Mouse (Mus musculus) kidney, adult 2 months (tissue): ENCODE measurements around the gene Cebpzos.

Experiments
- CTCF ChIP-seq: fragments of 200-500 bp; conservative IDR thresholded peaks from 2 replicates; pipeline ENCODE4 v1.5.1; 2011; ENCODE audit warnings: low read depth, mild to moderate bottlenecking, control low read depth, low read length, moderate library complexity, mixed read lengths; ENCODE audit not compliant: insufficient read depth, insufficient read length
- POLR2A ChIP-seq: fragments of 200-500 bp; IDR thresholded peaks from one replicate; pipeline ENCODE4 v1.6.1; 2011; ENCODE audit warnings: low read depth, low read length, control low read depth

- peak; percentile 84 for TF ChIP-seq POLR2A
- TF ChIP-seq CTCF = 0 out of 2 replicates have a peak, but pooled peaks have one; percentile 0
Measured at GRCm38 (mm10) chr17:78916369-78916813, at the start of gene Cebpzos.
